Mouse (Mus musculus): ENCODE measurements around the gene Fgg.

DNA sequence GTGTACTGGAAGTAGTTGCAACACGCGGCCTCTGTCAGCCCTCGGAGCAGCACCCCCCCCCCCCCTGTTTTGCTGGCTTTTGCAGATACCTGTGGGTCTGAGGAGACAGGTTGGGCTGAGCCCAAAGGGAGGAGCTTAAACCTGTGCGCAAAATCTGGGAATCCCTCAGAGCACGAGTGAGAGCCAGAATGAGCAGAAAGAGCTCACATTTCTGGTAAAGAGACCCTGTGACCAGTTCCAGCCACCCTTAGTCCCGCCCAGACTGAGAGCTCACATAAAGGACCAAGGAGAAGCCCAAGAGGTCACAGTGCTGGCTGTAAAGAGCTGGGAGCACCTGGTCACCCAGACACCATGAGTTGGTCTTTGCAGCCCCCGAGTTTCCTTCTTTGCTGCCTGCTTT is at the start of gene Fgg:
- no peak for TF ChIP-seq POLR2AphosphoS5 (IDR thresholded peaks at IDR 0.05; ENCODE audit: insufficient replicate concordance, low read depth, low read length)
- no peak for TF ChIP-seq CTCF (IDR thresholded peaks at IDR 0.05; ENCODE audit: low read depth, low read length)
- TF ChIP-seq GATA1 (IDR thresholded peaks at IDR 0.05; ENCODE audit: borderline replicate concordance, low read length) = no peak
- no peak for TF ChIP-seq TAL1 (conservative IDR thresholded peaks at IDR 0.05; ENCODE audit: low read depth, low read length)
- TF ChIP-seq GATA2 (IDR thresholded peaks at IDR 0.05; ENCODE audit: borderline replicate concordance, low read depth, low read length) = no peak

Measured in G1E (cell line).